ENCODE assay signal across 9 mouse cellular contexts in genomic region chr4:156188811-156189323, GRCm38 (mm10). TPM values are rescaled to one million over a fixed set of nuclear protein-coding genes. Genes with fewer than 3 reads are reported as not detected.
DNase-seq lines count a peak whose midpoint lies in the region; ATAC-seq lines count a peak whose summit lies in the region.
"Had no signal": no experiment of that assay in that cellular context is flagged by ENCODE, and none has a peak within 500 bp of the region (broad histone marks: within the 10 kb centered on the region; RNA-seq: fewer than 3 reads in every experiment).

No protein-coding gene starts in this region.

- 0 out of 2 replicates have a peak, but pooled peaks have one; percentile 20 for ATAC-seq in heart, embryonic 13.5 days (ENCODE audit: extremely low read depth, insufficient number of reproducible peaks, low FRiP score, low TSS enrichment)
- peak; percentile 31 for ATAC-seq in embryonic facial prominence, embryonic 14.5 days (ENCODE audit: low read depth)
- ATAC-seq in lung, embryonic 15.5 days (ENCODE audit: borderline replicate concordance, extremely low read depth, low FRiP score, low TSS enrichment), result no peak
- peak; percentile 72 for ATAC-seq in stomach, embryonic 15.5 days (ENCODE audit: insufficient read depth, low FRiP score, low read depth)

- H3K9ac ChIP-seq in heart, embryonic 13.5 days, result peak overlapping the region; percentile 68
- H3K9ac ChIP-seq in embryonic facial prominence, embryonic 14.5 days (ENCODE audit: low read depth, low read length), result peak overlapping the region; percentile 27; the same call in 1 of the 2 replicates
- 0 out of 2 replicates have a peak overlapping the region, but pooled peaks have one; percentile 5 for H3K9ac ChIP-seq in lung, embryonic 15.5 days
- H3K9ac ChIP-seq in stomach, embryonic 15.5 days, result no peak overlapping the region

- peaks cover 46% of the 10 kb centered on the region for H3K36me3 ChIP-seq in heart, embryonic 13.5 days
- peaks cover 45% of the 10 kb centered on the region for H3K36me3 ChIP-seq in embryonic facial prominence, embryonic 14.5 days (ENCODE audit: control insufficient read depth, insufficient read depth, low read length)
- peaks cover 30% of the 10 kb centered on the region; the same call in 1 of the 2 replicates for H3K36me3 ChIP-seq in lung, embryonic 15.5 days
- H3K36me3 ChIP-seq in stomach, embryonic 15.5 days, result peaks cover 14% of the 10 kb centered on the region

- no peaks in the 10 kb centered on the region for H3K27me3 ChIP-seq in heart, embryonic 13.5 days (replicated peaks)
- no peaks in the 10 kb centered on the region for H3K27me3 ChIP-seq in embryonic facial prominence, embryonic 14.5 days (replicated peaks; ENCODE audit: control insufficient read depth, insufficient read depth, low read length)
- no peaks in the 10 kb centered on the region for H3K27me3 ChIP-seq in lung, embryonic 15.5 days
- H3K27me3 ChIP-seq in stomach, embryonic 15.5 days (replicated peaks), result no peaks in the 10 kb centered on the region

- DNase-seq in heart, postnatal 25 days (ENCODE audit: low spot score), result no peak
- peak; percentile 66 for DNase-seq in embryonic facial prominence, embryonic 14.5 days (ENCODE audit: low spot score)
- peak; percentile 67 for DNase-seq in kidney, adult 11 months
- no peak for DNase-seq in thymus, adult 18-20 months
- DNase-seq in urinary bladder, postnatal 4 days (ENCODE audit: low spot score in 2 of 2), result no peak

- peak overlapping the region; percentile 64 for H3K27ac ChIP-seq in heart, embryonic 13.5 days (replicated peaks)
- peak overlapping the region; percentile 75 for H3K27ac ChIP-seq in embryonic facial prominence, embryonic 14.5 days (replicated peaks; ENCODE audit: low read depth, low read length)
- H3K27ac ChIP-seq in lung, embryonic 15.5 days, result peak overlapping the region; percentile 45
- H3K27ac ChIP-seq in stomach, embryonic 15.5 days, result peak overlapping the region; percentile 32; the same call in 1 of the 2 replicates

- intact Hi-C loops in heart, postnatal 25 days (cut with DNase I), result no loop called here

- WGBS in heart, embryonic 13.5 days, result 18% methylated on average over 6 of the region's 6 CpGs
- WGBS in embryonic facial prominence, embryonic 14.5 days, result 23% methylated on average over 6 of the region's 6 CpGs
- 31% methylated on average over 6 of the region's 6 CpGs for WGBS in lung, embryonic 15.5 days
- 49% methylated on average over 6 of the region's 6 CpGs for whole genome bisulfite sequencing in stomach, embryonic 15.5 days

- H3K4me2 ChIP-seq in heart, embryonic 13.5 days, result peak overlapping the region; percentile 41
- H3K4me2 ChIP-seq in embryonic facial prominence, embryonic 14.5 days (ENCODE audit: low read depth, low read length), result 0 out of 2 replicates have a peak overlapping the region, but pooled peaks have one; percentile 2
- no peak overlapping the region for H3K4me2 ChIP-seq in lung, embryonic 15.5 days
- 0 out of 2 replicates have a peak overlapping the region, but pooled peaks have one; percentile 9 for H3K4me2 ChIP-seq in stomach, embryonic 15.5 days

- peaks cover 86% of the 10 kb centered on the region for H3K4me1 ChIP-seq in heart, embryonic 13.5 days
- H3K4me1 ChIP-seq in embryonic facial prominence, embryonic 14.5 days (ENCODE audit: control insufficient read depth, insufficient read depth, low read length), result peaks cover 46% of the 10 kb centered on the region
- peaks cover 54% of the 10 kb centered on the region for H3K4me1 ChIP-seq in lung, embryonic 15.5 days
- H3K4me1 ChIP-seq in stomach, embryonic 15.5 days, result peaks cover 43% of the 10 kb centered on the region

- no peaks in the 10 kb centered on the region for H3K9me3 ChIP-seq in heart, embryonic 13.5 days
- no peaks in the 10 kb centered on the region for H3K9me3 ChIP-seq in embryonic facial prominence, embryonic 14.5 days (ENCODE audit: control insufficient read depth, low read length)
- H3K9me3 ChIP-seq in lung, embryonic 15.5 days, result no peaks in the 10 kb centered on the region
- no peaks in the 10 kb centered on the region for H3K9me3 ChIP-seq in stomach, embryonic 15.5 days

- no peak overlapping the region for H3K4me3 ChIP-seq in heart, embryonic 13.5 days
- no peak overlapping the region for H3K4me3 ChIP-seq in embryonic facial prominence, embryonic 14.5 days (ENCODE audit: low read depth, low read length)
- no peak overlapping the region for H3K4me3 ChIP-seq in lung, embryonic 15.5 days
- H3K4me3 ChIP-seq in stomach, embryonic 15.5 days (replicated peaks), result no peak overlapping the region

RNA-seq across cellular contexts. Expression of gene Agrn, which starts 8.4 kb away (rescaled TPM):
- polyA plus RNA-seq in heart, embryonic 13.5 days (2015; fragmentation: Nextera tagmentation; extraction: Ambion mirVana), result 43.8 and 45.3 TPM in 2 replicates
- 10 to 100 TPM; 35.3 to 40.4 TPM for total RNA-seq in heart, postnatal 25 days (2021)
- 68.4 and 79.1 TPM in 2 replicates for polyA plus RNA-seq in embryonic facial prominence, embryonic 14.5 days (2014; fragmentation: Nextera tagmentation; extraction: Ambion mirVana)
- 75.6 and 77.0 TPM in 2 replicates for polyA plus RNA-seq in lung, embryonic 15.5 days (2015; fragmentation: Nextera tagmentation; extraction: Ambion mirVana)
- polyA plus RNA-seq in stomach, embryonic 15.5 days (2015; fragmentation: Nextera tagmentation; extraction: Ambion mirVana), result 61.7 and 67.8 TPM in 2 replicates

RNA-seq across cellular contexts. Expression of gene Isg15, which starts 11.8 kb away (rescaled TPM):
- polyA plus RNA-seq in heart, embryonic 13.5 days (2015; fragmentation: Nextera tagmentation; extraction: Ambion mirVana), result 3.5 and 4.3 TPM in 2 replicates
- 1 to 10 TPM; 3.2 to 4.5 TPM for total RNA-seq in heart, postnatal 25 days (2021)
- polyA plus RNA-seq in embryonic facial prominence, embryonic 14.5 days (2014; fragmentation: Nextera tagmentation; extraction: Ambion mirVana), result 0.67 and 1.2 TPM in 2 replicates
- 2.1 and 3.1 TPM in 2 replicates for polyA plus RNA-seq in lung, embryonic 15.5 days (2015; fragmentation: Nextera tagmentation; extraction: Ambion mirVana)
- 3.2 and 4.8 TPM in 2 replicates for polyA plus RNA-seq in stomach, embryonic 15.5 days (2015; fragmentation: Nextera tagmentation; extraction: Ambion mirVana)

RNA-seq across cellular contexts. Expression of gene AW011738, which starts 14.2 kb away (rescaled TPM):
- polyA plus RNA-seq in heart, embryonic 13.5 days (2015; fragmentation: Nextera tagmentation; extraction: Ambion mirVana), result 3.2 and 3.3 TPM in 2 replicates
- total RNA-seq in heart, postnatal 25 days (2021), result 1 to 10 TPM; 6.3 to 6.9 TPM
- polyA plus RNA-seq in embryonic facial prominence, embryonic 14.5 days (2014; fragmentation: Nextera tagmentation; extraction: Ambion mirVana), result 0.74 and 0.79 TPM in 2 replicates
- 2.7 and 3.5 TPM in 2 replicates for polyA plus RNA-seq in lung, embryonic 15.5 days (2015; fragmentation: Nextera tagmentation; extraction: Ambion mirVana)
- 3.0 TPM in 2 replicates for polyA plus RNA-seq in stomach, embryonic 15.5 days (2015; fragmentation: Nextera tagmentation; extraction: Ambion mirVana)

RNA-seq across cellular contexts. Expression of gene Perm1, which starts 26.8 kb away (rescaled TPM):
- 2.7 and 3.0 TPM in 2 replicates for polyA plus RNA-seq in heart, embryonic 13.5 days (2015; fragmentation: Nextera tagmentation; extraction: Ambion mirVana)
- 100 to 1,000 TPM; 227 to 246 TPM for total RNA-seq in heart, postnatal 25 days (2021)
- polyA plus RNA-seq in embryonic facial prominence, embryonic 14.5 days (2014; fragmentation: Nextera tagmentation; extraction: Ambion mirVana), result 1.5 and 2.2 TPM in 2 replicates
- 0.49 and 0.55 TPM in 2 replicates for polyA plus RNA-seq in lung, embryonic 15.5 days (2015; fragmentation: Nextera tagmentation; extraction: Ambion mirVana)
- polyA plus RNA-seq in stomach, embryonic 15.5 days (2015; fragmentation: Nextera tagmentation; extraction: Ambion mirVana), result 0.61 and 0.99 TPM in 2 replicates
- total RNA-seq: hematopoietic stem cell, adult 5-6 weeks had no signal

RNA-seq across cellular contexts. Expression of gene Plekhn1, which starts 45.8 kb away (rescaled TPM):
- 13.1 and 13.3 TPM in 2 replicates for polyA plus RNA-seq in heart, embryonic 13.5 days (2015; fragmentation: Nextera tagmentation; extraction: Ambion mirVana)
- 10 to 100 TPM; 10.5 to 10.6 TPM for total RNA-seq in heart, postnatal 25 days (2021)
- polyA plus RNA-seq in embryonic facial prominence, embryonic 14.5 days (2014; fragmentation: Nextera tagmentation; extraction: Ambion mirVana), result 23.9 and 25.8 TPM in 2 replicates
- polyA plus RNA-seq in lung, embryonic 15.5 days (2015; fragmentation: Nextera tagmentation; extraction: Ambion mirVana), result 19.0 and 21.1 TPM in 2 replicates
- polyA plus RNA-seq in stomach, embryonic 15.5 days (2015; fragmentation: Nextera tagmentation; extraction: Ambion mirVana), result 20.0 and 22.1 TPM in 2 replicates

Comparison
In these comparisons a context has a peak if more than half of its experiments do, and no peak if none do; other contexts are left out.
1. DNase-seq: peak in embryonic facial prominence, embryonic 14.5 days (single experiment) and kidney, adult 11 months (single experiment); none in heart, postnatal 25 days (single experiment), thymus, adult 18-20 months (0 of 2) and urinary bladder, postnatal 4 days (0 of 2).
2. Peak in every context shown above with its lines, with median percentiles within 50 percentile points of each other: H3K27ac ChIP-seq.